9 mouse cellular contexts compared by ENCODE assay signal in genomic region chr13:52457177-52457888, GRCm38 (mm10).
DNase-seq lines count a peak whose midpoint lies in the region; ATAC-seq and TF ChIP-seq lines count a peak whose summit lies in the region.
"Had no signal": no experiment of that assay in that cellular context is flagged by ENCODE, and none has a peak within 500 bp of the region (broad histone marks: within the 10 kb centered on the region; RNA-seq: fewer than 3 reads in every experiment).

No protein-coding gene starts in this region.

- H3K27me3 ChIP-seq in CH12.LX (replicated peaks): no peaks in the 10 kb centered on the region
- H3K27me3 ChIP-seq in embryonic facial prominence, embryonic 15.5 days: no peaks in the 10 kb centered on the region
- H3K27me3 ChIP-seq in limb, embryonic 13.5 days: no peaks in the 10 kb centered on the region
- H3K27me3 ChIP-seq: lung, embryonic 15.5 days had no signal

- dilution Hi-C loops in CH12.LX (cut with MboI; ENCODE audit: extremely low pct_ligation_motif_present, extremely low pct_unique_long_range_greater_than_20kb, low sequenced_read_pairs): no loop called here

- H3K79me2 ChIP-seq in CH12.LX (replicated peaks; ENCODE audit: control insufficient read depth, extremely low read depth, insufficient read depth, poor library complexity, severe bottlenecking): no peaks in the 10 kb centered on the region

- H3K27ac ChIP-seq in CH12.LX (ENCODE audit: insufficient read depth, low read depth): no peak overlapping the region
- H3K27ac ChIP-seq in embryonic facial prominence, embryonic 15.5 days (replicated peaks): no peak overlapping the region
- no peak overlapping the region for H3K27ac ChIP-seq in limb, embryonic 13.5 days
- H3K27ac ChIP-seq: lung, embryonic 15.5 days had no signal

- no peak for TF ChIP-seq RAD21 in CH12.LX (IDR thresholded peaks at IDR 0.05; ENCODE audit: low read depth, low read length)

- ATAC-seq in embryonic facial prominence, embryonic 15.5 days (ENCODE audit: insufficient number of reproducible peaks, low FRiP score, low TSS enrichment, low read depth): no peak
- no peak for ATAC-seq in limb, embryonic 13.5 days (ENCODE audit: low FRiP score, low read depth)

- H3K4me1 ChIP-seq in CH12.LX (ENCODE audit: control insufficient read depth in 1 of 2, insufficient read depth in 2 of 2): peaks cover 13 to 28% of the 10 kb centered on the region in 2 experiments; a peak in 3 of 4 replicates
- H3K4me1 ChIP-seq in embryonic facial prominence, embryonic 15.5 days: peaks cover 15% of the 10 kb centered on the region
- peaks cover 14% of the 10 kb centered on the region for H3K4me1 ChIP-seq in limb, embryonic 13.5 days
- H3K4me1 ChIP-seq: lung, embryonic 15.5 days had no signal

- in situ Hi-C loops in CH12.LX (cut with MboI; ENCODE audit: low pct_ligation_motif_present, low pct_unique_long_range_greater_than_20kb, low sequenced_read_pairs): no loop called here

- TF ChIP-seq EP300 in CH12.LX (IDR thresholded peaks at IDR 0.05; ENCODE audit: low read length): peak; percentile 48

- H3K36me3 ChIP-seq in CH12.LX (replicated peaks in 1 of 2; ENCODE audit: control insufficient read depth in 1 of 2, insufficient read depth in 1 of 2, low read length in 1 of 2): no peaks in the 10 kb centered on the region
- H3K36me3 ChIP-seq in embryonic facial prominence, embryonic 15.5 days: no peaks in the 10 kb centered on the region
- no peaks in the 10 kb centered on the region for H3K36me3 ChIP-seq in limb, embryonic 13.5 days
- H3K36me3 ChIP-seq: lung, embryonic 15.5 days had no signal

- no peak overlapping the region for H3K9ac ChIP-seq in CH12.LX (ENCODE audit: insufficient read depth, low read depth)
- no peak overlapping the region for H3K9ac ChIP-seq in embryonic facial prominence, embryonic 15.5 days
- H3K9ac ChIP-seq in limb, embryonic 13.5 days: no peak overlapping the region
- H3K9ac ChIP-seq: lung, embryonic 15.5 days had no signal

- H3K4me3 ChIP-seq in CH12.LX (replicated peaks in 1 of 3; ENCODE audit: low read depth in 2 of 3, low read length in 2 of 3, poor library complexity in 1 of 3): no peak overlapping the region
- H3K4me3 ChIP-seq in embryonic facial prominence, embryonic 15.5 days (replicated peaks): 0 out of 2 replicates have a peak overlapping the region, but pooled peaks have one; percentile 7
- peak overlapping the region; percentile 18; the same call in 1 of the 2 replicates for H3K4me3 ChIP-seq in limb, embryonic 13.5 days
- H3K4me3 ChIP-seq: lung, embryonic 15.5 days had no signal

- TF ChIP-seq CTCF in CH12.LX (conservative IDR thresholded peaks at IDR 0.05 in 1 of 2, IDR thresholded peaks at IDR 0.05 in 1 of 2; ENCODE audit: low read depth in 2 of 2, low read length in 2 of 2): no peak

- TF ChIP-seq POLR2A in CH12.LX (IDR thresholded peaks at IDR 0.05; ENCODE audit: low read depth, low read length): no peak

- no peak overlapping the region for H3K4me2 ChIP-seq in CH12.LX (ENCODE audit: insufficient read depth, low read depth, poor library complexity, severe bottlenecking)
- peak overlapping the region; percentile 27 for H3K4me2 ChIP-seq in embryonic facial prominence, embryonic 15.5 days (replicated peaks)
- peak overlapping the region; percentile 60 for H3K4me2 ChIP-seq in limb, embryonic 13.5 days (replicated peaks)
- H3K4me2 ChIP-seq: lung, embryonic 15.5 days had no signal

- WGBS in embryonic facial prominence, embryonic 15.5 days: 51% methylated on average over 15 of the region's 15 CpGs
- WGBS in limb, embryonic 13.5 days: 42% methylated on average over 15 of the region's 15 CpGs

- peak; percentile 60 for DNase-seq in CH12.LX (ENCODE audit: extremely low read depth)
- peak; percentile 52 for DNase-seq in brain, embryonic 18.5 days (ENCODE audit: low read depth, low spot score)
- DNase-seq in layer of hippocampus, postnatal 36 days: no peak
- DNase-seq in kidney, postnatal 25 days: no peak
- no peak for DNase-seq in spleen, adult 12 weeks (ENCODE audit: low spot score)
- DNase-seq in kidney, adult 11 months: no peak

- peaks cover 3% of the 10 kb centered on the region for H3K9me3 ChIP-seq in CH12.LX (replicated peaks; ENCODE audit: low read length)
- H3K9me3 ChIP-seq in embryonic facial prominence, embryonic 15.5 days (replicated peaks): no peaks in the 10 kb centered on the region
- H3K9me3 ChIP-seq in limb, embryonic 13.5 days: no peaks in the 10 kb centered on the region
- H3K9me3 ChIP-seq: lung, embryonic 15.5 days had no signal

TF ChIP-seq in CH12.LX, 34 proteins besides CTCF, POLR2A, EP300 and RAD21:
- TF ChIP-seq ZC3H11A (IDR thresholded peaks at IDR 0.05; ENCODE audit: low read depth, low read length) (no peak), MAX (IDR thresholded peaks at IDR 0.05; ENCODE audit: low read length) (peak; percentile 84), UBTF (IDR thresholded peaks at IDR 0.05; ENCODE audit: low read depth, low read length) (no peak), PAX5 (IDR thresholded peaks at IDR 0.05; ENCODE audit: low read length) (no peak), ZNF384 (IDR thresholded peaks at IDR 0.05; ENCODE audit: low read depth, low read length) (no peak), E2F4 (IDR thresholded peaks at IDR 0.05; ENCODE audit: insufficient replicate concordance, low read depth, low read length) (no peak), IRF4 (IDR thresholded peaks at IDR 0.05; ENCODE audit: low read depth, low read length) (peak; percentile 77), JUN (IDR thresholded peaks at IDR 0.05; ENCODE audit: insufficient read depth, low read depth, low read length) (no peak), MAZ (IDR thresholded peaks at IDR 0.05; ENCODE audit: low read depth, low read length) (no peak), MYC (IDR thresholded peaks at IDR 0.05; ENCODE audit: low read depth, low read length) (peak; percentile 72; the same call in 1 of the 2 replicates), SMC3 (IDR thresholded peaks at IDR 0.05; ENCODE audit: low read depth, low read length) (no peak), TCF12 (IDR thresholded peaks at IDR 0.05; ENCODE audit: low read depth, low read length) (no peak), TBP (conservative IDR thresholded peaks at IDR 0.05; ENCODE audit: low read depth, low read length) (no peak), USF2 (conservative IDR thresholded peaks at IDR 0.05; ENCODE audit: low read depth, low read length) (no peak), ELF1 (IDR thresholded peaks at IDR 0.05; ENCODE audit: low read depth, low read length) (no peak), NELFE (IDR thresholded peaks at IDR 0.05; ENCODE audit: low read depth, low read length) (no peak), GABPA (IDR thresholded peaks at IDR 0.05; ENCODE audit: insufficient replicate concordance, low read depth, low read length) (no peak), JUND (conservative IDR thresholded peaks at IDR 0.05; ENCODE audit: low read depth, low read length) (no peak), NRF1 (IDR thresholded peaks at IDR 0.05; ENCODE audit: low read depth, low read length) (peak; percentile 76), CHD1 (IDR thresholded peaks at IDR 0.05; ENCODE audit: low read depth, low read length) (no peak), MEF2A (IDR thresholded peaks at IDR 0.05; ENCODE audit: borderline replicate concordance, low read depth, low read length) (no peak), RCOR1 (conservative IDR thresholded peaks at IDR 0.05; ENCODE audit: low read depth, low read length) (no peak; the same call in 1 of the 2 replicates), MXI1 (IDR thresholded peaks at IDR 0.05; ENCODE audit: low read depth, low read length) (no peak), KAT2A (IDR thresholded peaks at IDR 0.05; ENCODE audit: insufficient replicate concordance, low read length) (no peak), POLR2AphosphoS2 (IDR thresholded peaks at IDR 0.05; ENCODE audit: low read depth, low read length) (no peak), ZMIZ1 (IDR thresholded peaks at IDR 0.05; ENCODE audit: low read depth, low read length) (no peak), BHLHE40 (IDR thresholded peaks at IDR 0.05; ENCODE audit: low read depth, low read length) (peak; percentile 97), SIN3A (IDR thresholded peaks at IDR 0.05; ENCODE audit: low read length) (no peak), USF1 (IDR thresholded peaks at IDR 0.05; ENCODE audit: low read depth, low read length) (no peak), ETS1 (conservative IDR thresholded peaks at IDR 0.05; ENCODE audit: low read depth, low read length) (peak; percentile 23; the same call in 1 of the 2 replicates), MAFK (IDR thresholded peaks at IDR 0.05; ENCODE audit: insufficient replicate concordance, low read length) (no peak), CHD2 (IDR thresholded peaks at IDR 0.05; ENCODE audit: low read length) (no peak), HCFC1 (IDR thresholded peaks at IDR 0.05; ENCODE audit: low read depth, low read length) (no peak), ZKSCAN1 (IDR thresholded peaks at IDR 0.05; ENCODE audit: borderline replicate concordance, low read depth, low read length) (no peak)

Comparison
In these comparisons a context has a peak if more than half of its experiments do, and no peak if none do; other contexts are left out.
1. DNase-seq: peak in CH12.LX (single experiment) and brain, embryonic 18.5 days (single experiment); none in layer of hippocampus, postnatal 36 days (0 of 2), kidney, postnatal 25 days (0 of 2), spleen, adult 12 weeks (single experiment) and kidney, adult 11 months (single experiment).
2. H3K4me3 ChIP-seq: peak in embryonic facial prominence, embryonic 15.5 days (single experiment) and limb, embryonic 13.5 days (single experiment); none in CH12.LX (0 of 3).